Mouse (Mus musculus): Measurements from ENCODE around the gene Col9a1.

Col9a1 gene

DNA sequence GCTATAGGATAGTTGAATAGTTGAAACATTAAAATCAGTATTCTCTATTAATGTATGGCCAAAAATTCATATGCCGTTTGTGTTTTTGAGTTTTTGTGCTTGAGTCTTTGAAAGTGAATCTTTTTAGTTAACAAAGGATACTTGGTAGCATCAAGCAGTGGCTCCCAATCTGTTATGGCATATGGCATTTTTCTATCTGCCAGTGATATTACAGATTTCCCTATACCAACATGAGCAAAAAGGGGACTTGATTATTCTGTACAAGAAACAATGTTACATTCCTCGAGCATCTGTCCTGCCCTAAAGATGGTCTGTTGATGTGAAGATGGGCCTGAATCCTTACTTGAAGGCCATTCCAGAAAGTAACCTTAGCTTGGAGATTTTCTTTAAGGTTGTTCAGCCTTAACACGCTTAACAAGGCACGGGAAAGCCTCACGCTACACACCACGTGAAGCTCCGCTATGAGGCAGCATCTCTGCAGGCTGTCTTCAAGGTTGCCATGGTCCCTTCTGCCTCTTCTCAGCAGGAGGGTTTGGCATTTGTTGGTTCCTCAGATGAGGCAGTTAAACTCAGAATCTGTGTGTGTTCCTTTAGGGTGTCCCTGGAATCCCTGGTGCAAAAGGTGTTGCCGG is 45.7 kb downstream of the Col9a1 start:
- DNase-seq: no peak

DNA sequence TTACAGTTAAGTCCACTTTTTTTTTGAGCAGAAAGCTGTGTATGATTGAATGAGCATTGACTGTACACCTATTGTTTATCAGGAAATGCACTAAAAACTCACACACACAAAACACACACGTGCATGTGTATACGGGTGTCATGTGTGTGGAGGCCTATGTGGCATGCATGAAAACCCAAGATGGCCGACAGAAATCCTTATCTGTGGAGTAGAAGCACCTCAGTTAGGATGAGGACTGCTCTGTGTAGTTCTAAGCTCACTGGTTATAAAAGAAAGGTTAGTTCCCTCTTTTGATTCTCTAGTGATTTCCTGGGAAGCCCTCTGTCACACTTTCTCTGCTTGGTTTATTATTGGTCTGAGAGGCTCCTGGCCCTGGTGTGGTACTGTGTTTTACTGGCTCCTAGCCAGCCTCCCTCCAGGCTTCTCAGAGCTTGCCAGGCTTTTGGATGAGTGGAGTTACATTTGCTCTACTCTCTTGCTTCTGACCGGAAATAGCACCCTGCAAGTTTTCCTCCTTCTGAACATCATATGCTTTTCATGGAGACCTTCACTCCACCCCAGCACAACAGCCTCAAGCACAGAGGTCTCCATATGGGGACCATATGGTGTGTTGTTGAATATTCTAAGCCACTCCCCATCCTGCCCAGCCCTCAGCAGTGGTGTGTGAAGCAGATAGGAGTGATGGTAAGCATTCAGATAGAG is 48.6 kb downstream of the Col9a1 start:
- DNase-seq: no peak

DNA sequence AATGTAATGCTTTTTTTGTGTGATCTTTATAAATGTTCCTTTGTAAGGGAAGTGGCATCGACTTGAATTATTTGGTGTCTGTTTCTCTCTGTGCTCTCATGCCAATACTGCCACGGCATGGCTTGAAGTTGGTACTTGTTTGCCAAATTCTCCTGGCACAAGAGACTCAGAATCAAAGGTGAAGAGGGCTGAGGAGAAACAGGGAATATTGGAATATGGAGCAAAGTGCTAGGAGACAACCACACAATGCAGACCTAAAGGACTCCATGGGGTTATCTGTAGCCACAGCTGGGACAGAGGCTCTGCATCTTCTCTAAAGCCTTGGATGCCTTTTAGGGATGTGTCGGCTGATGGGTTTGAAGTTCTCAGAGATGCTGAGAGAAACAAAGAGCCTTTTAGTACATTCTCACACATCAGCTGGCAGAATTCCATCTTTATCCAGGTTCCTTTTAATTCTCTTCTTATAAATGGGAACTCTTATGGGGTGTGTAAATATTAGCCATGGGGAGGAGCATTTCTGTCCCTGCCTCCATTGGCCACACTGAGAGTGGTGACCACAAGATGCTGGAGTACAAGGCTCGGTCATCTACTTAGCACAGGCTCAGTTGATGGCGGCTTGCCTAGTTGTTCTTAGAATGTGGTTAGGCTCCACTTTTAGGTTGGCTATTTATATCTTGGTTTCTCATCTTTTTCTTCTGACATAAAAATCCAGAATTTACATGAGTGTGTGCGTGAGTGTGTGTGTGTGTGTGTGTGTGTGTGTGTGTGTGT is 49.7 kb downstream of the Col9a1 start:
- DNase-seq: no peak

DNA sequence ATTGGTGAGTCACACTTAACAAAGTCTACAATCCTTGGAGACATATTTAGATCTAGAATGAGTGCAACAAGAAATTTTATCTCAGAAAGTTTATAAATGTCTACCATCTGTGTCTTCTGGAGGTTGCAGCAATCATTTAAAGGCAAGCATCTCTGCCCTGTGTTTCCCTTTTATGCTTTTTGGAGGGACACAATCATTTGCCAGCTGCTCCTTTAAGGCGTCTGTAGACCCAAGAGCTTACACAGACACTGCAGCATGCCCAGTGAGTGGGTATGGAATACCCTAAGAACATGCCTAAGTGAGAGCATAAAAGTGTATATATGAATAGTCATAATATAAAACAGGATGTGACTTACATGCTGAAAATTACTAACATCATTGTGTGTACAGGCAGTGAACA is 52.1 kb downstream of the Col9a1 start:
- DNase-seq: no peak

DNA sequence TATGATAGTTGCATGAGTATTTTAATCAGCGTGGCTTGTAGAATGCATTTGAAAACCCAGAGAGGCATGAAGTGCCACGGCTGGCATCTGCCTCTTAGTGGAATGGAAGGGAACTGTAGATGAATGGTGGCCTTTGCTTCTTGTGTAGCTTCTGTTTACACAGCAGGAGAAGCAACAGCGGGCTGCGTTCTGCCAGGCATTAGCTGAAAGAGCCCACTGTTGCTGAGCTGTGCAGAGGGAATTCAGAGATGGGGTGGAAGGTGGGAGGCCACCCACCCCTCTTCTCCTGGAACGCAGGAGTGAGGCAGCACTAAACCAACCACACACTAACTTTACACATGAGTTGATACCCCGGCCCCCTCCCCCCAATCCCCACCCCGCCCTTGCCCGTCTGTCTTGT is 53.0 kb downstream of the Col9a1 start:
- DNase-seq: no peak

DNA sequence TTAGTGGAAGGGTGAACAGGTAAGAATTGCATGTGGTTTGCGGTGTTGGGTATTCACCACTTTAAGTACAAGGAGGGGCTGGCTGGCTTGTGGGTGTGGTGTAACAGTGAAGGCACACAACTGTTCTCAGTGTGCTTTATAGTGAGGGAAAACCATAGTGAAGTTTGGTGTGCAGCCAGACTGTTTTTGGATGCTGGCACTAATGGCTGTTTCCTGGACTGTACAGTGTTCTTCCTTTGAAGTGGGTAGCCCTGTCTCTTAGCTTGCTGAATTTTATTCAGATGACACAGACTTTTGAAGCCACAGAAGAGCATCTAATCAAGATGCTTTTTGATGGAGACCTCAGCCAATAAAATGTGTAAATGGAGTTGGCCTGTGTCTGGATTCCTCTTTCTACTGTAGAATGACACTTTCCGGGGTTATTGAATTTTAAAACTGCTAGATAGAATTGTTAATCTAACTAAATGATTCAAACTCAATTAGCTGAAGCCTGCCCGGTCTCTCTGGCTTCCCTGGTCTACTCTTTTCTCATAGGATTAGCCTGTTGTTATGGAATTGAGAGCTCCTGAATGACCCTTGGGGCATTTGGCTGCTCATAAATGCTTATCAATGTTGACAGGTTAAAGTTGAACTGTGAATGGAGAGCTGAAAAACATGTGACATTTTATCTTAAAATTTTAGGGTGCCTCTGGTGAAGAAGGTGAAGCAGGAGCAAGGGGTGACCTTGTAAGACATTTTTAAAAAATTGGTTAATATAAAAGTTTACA is 54.3 kb downstream of the Col9a1 start:
- DNase-seq: no peak

DNA sequence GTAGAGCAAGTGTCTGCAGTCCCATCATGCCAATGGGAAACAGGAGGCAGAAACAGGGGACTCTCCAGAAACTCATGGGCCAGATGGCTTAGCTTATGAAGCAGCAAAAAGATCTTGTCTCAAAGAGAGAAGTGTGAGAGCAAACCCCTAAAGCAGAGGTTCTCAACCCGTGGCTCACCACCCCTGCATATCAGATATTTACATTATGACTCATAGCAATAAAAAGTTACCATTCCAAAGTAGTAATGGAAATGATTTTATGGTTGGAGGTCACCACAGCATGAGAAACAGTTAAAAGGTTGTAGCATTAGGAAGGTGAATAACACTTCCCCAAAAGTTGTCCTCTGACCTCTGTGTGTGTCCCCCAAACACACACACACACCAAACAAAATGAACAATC is 58.9 kb downstream of the Col9a1 start:
- no peak for DNase-seq

DNA sequence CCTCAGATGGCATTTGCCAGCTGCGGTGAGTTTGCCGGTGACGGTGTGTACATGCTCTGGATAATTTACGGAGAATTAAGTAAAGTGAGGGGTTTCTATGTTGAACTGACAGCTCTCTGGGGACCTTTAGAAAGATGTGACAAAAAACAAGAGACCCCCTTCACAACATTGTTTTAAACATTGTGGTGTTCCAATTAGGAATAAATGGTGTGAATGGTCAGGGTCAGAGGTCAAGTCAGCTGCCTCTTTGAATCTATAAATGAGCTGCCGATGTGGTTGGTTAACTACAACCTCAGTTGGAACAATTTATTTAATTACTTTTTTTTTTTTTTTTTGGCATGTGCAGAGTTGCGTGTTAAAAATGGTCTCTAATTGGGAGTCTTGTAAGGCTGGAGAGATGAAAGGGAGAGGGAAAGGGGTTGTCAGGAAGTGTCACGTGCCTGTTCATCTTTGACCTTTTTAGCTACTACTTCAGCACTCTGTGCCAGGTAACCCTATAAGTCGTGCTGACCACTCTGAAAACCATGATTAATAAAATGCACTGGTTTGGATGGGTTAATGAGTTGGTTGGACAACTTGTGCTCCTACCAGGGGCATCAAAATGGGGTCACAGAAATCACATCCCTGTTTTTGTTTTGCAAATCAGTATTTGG is 62.8 kb downstream of the Col9a1 start:
- DNase-seq: no peak

DNA sequence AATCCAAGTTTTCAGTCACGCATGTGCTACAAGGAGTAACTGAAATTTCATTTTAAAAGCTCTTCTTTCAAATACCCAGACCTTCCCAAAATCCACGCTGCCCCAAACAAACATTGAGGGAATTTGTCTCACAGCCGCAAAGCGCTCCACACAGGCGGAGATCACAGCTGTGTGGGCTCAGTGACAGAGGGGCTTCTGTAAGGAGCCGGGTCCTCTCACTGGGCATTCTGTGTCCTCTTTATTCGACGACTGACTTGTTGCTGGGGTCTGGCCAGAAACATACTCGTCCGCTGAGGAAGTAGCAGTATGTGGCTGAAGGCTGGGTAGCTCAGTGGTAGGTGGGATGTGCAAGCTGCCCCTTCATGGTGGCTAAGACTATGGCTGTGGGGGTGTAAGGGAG is 67.5 kb downstream of the Col9a1 start:
- DNase-seq: no peak

DNA sequence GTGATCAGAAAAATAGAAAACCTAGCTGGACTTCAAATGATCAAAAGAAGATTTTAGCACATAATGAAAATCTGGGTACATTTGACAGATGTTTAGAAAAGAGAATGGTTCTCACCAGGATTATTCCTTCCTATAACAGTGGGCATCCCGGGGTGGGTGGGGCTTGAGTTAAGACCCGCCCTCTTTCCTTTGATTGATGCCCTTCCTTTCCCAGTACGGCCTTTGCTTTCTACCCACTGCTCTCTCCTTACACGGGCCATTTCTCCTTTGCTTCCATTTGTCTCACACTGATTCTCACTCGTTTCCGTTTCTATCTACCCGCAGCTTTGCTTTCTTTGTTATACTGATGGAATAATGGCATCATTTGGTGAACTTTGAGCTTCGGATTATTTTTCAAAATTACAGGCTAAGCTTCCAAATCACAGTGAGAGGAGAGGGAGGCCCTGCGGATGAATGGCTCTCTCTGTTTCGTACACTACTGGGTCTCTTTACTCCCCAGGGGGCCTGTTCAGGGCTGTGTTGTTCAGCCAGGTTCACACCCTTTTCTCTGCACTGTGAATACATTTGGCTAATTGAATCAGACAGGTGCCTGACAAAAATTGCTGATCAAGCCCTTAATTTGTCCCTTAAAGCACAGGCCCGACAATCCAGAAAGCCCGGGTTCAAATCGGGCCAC is 68.4 kb downstream of the Col9a1 start:
- DNase-seq: no peak

DNA sequence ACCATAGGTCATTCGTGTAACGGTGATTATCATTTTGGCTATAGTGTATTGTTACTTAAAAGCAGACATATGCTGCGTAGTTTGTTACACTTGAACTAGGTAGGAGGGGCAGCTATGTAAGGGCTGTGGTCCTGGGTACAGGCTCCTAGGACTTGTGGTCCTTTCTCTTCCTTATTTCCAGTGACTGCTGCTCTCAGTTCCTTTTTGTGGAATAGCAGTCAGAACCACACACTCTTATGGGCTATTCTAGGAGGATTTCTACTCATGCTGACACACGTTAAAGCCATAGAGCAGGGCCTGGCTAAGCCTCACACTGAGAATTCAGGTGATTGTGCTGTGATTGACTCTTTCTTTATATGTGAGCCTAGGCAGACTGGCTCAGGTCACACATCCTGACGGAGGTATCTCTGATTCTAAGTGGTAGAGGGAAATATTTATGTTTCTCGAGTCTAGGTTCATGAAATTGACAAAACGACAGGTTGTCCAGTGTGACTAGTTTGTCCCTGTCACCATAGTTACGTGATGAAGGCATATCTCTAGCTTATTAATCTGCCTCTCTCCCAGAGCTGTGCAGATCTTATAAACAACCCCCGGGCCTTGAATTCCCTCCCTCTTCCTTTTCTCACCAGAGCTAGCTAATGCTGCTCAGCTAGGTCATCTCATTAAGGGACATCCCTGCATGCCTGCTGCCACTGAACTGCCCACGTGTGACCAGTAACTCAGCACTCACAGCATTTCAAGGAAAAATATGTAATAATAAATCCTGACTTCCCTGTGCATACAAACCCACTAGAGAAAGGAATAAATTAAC is 71.1 kb downstream of the Col9a1 start:
- no peak for DNase-seq

DNA sequence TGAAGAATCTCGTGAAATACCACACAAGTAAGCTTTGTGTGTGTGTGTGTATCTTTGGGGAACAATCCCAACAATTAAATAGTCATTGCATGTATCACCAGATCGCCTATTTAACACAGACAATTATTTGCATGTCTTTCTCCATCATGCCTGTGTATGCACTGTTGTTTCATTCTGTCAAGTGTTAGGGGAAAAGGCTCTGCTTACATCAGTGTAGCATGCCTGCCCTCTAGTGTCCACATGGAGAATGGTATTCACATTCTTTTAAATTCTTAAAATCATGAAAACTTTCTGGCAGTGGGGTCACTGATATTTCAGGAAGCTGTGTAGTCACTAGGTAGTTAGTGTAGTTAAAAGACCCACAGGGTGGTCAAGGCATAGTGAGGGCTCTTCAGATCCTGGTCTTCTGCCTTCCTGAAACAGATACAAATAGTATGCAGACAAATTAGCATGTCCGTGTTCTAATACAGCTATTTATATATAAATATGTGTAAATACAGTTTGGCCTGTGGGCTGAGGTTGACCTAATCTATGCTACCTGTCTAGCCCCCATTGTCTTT is 71.8 kb downstream of the Col9a1 start:
- no peak for DNase-seq

DNA sequence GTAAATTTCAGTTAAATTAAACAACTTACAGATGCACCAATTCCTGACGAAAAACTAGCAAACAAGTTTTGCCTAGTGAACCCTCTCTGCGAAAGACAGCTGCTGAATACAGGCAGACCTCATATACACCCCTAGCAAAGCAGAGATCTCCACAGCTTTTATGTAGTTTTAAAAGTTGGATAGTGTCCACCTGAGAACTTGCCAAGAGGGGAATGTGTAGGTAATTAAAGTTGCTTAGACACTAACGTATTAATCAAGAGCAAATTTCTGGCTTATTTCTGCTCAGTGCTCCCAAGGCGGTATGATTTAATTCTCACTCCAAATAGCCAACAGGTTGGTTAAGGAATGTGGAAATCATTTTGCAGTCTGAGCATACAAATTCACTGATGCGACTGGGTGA is 80.6 kb downstream of the Col9a1 start:
- DNase-seq: no peak

DNA sequence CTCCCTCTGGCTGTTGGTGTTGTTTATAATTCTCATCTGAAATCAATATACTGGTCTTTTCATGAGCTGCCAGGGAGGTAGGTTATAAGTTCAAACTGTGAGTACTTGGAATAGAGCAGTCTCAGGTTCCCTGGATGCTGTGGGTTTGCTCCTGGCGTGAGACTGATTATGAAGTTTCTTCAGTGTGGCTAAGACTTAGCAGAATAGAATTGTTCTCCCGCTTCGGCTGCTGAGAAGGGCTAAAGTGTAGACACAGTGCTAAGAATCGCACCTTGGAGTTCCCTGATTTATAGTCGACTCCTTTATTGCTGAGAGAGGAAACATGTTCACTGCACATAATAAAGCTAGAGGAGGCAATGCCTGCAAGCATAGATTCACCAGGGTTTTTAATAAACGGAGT is 82.0 kb downstream of the Col9a1 start:
- DNase-seq: no peak

DNA sequence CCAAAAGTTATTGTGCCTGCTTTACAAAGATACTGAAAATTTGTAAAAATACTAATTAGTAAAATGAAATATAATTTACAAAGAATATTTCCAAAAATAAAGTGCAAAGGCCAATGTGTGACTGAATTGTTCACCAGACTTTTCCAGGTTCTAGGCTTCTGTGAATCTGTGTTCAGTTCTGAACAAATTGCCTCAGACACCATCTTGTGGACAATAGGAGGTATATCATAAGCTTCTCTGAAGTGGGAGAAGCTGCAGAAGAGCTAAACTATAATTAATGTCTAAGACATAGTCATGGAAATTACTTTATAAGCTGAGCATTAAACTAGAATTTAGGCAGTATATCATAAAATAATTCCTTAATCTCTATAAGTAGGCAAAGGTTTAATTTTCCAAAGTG is 83.8 kb downstream of the Col9a1 start:
- DNase-seq: no peak

DNA sequence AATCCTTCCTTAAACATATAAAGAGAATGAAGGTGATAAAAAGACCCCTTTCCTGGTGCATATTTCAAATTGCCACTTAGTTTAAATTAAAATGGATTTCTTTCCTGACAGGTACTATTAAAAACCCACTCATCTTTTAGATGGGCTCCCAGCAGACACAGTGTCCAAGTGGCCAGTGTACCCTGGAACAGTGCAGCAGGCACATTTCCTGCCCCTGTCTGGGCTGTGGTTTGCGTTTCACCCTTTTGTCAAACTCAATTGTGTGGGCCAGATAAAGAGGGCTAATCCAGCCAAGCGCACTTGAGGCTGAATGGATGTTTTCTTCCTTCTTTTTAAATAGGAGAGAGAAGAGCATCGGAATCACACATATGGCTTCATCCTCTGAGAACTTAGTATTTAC is 89.6 kb downstream of the Col9a1 start:
- DNase-seq: no peak

DNA sequence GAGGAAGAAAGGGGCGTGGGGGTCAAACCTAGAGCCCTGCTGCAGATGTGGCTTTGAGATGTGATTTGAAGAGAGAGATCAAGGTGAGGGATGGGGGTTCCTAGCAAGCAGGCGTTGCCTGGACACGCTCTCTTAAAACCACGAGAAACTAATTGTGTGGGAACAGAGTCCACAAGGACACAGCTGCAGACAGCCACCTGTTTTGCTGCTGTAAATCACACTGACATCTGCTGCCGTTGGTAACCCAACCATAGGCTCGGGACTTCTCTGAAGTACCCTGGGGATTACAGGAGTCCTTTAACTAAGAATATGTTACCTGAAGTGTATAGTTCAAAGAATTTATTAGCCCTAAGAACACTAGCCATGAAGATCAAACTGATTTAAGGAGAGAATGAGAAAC is 109.0 kb downstream of the Col9a1 start:
- no peak for DNase-seq

DNA sequence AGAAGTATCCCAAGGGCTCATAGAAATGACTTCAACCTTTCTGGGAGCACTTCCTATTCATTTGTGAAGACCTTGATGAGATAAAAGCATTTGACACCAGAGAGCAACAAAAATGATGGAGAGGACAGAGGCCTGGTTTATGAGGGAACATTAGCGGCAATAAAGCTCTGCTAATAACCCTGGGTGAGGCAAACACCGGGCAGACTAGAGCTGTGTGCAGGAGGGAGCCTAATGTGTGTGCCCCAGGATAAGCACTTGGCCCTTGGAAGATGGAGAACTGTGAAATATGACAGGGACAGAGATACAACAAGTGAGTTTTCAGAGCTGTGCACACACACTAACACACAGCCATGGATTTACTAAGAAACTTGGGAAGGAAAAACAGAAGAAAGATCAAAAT is 115.1 kb downstream of the Col9a1 start:
- no peak for DNase-seq

DNA sequence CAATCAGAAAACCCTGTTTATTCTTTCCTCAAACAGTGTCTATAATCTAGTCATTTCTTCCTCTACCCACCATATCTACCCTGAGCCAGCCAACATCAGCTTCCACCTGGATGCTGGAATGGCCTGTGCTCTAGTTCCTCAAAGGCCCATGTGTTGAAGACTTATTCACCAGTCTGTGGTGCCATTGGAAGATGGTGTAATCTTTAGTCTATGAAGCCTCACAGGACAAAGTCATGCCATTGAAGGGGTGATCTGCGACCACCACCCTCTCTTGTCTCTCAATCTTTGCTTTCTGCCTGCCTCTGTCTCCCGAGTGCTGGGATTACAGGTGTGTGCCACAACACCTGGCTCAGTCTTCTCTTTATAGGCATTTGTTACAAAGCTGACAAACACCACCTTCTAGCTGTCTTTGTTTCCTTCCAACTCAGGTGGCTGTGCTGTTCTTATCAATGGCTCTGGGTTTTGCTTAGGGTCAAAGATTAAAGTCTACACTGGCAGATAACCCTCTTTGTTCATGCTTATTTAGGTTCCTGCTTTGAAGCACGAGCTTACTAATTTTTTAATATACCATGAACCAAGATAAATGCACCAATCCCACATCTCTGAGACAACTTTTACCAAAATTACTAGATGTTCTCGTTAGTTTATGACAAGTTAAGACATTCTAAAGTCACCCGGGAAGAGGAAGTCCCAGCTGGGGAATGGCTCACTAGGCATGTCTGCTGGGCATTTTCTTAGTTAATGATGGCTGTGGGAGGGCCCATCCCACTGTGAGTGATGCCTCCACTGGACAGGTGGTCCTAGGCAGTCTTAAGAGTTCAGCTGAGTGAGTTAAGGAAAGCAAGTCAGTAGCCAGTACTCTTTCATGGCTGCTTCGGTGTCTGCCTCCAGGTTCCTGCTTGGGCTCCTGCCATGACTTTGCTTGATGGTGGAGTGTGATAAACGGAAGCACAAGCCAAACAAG is 117.9 kb downstream of the Col9a1 start:
- no peak for DNase-seq

DNA sequence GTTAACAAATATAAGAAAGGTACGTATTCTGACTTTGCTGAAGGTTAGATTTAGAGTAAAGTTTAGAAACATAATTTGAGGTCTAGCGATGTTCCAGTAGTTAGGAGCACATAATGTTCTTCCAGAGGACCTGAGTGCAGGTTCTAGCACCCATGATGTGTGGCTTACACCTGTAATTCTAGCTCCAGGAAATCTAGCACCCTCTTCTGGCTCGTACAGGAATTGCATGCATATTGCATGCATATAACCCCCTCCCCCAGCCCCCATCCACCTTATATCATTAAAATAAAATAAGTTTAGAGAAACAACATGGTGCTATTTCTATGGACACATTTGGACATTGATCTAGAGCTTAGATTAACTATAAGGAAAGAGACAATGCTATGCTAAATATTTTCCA is 123.3 kb downstream of the Col9a1 start:
- DNase-seq: no peak

Measured in kidney, adult 11 months (tissue).